Mouse (Mus musculus) left cerebral cortex, postnatal 36 days (tissue): ENCODE results near the gene Derl3. TPM values are rescaled to one million over a fixed set of nuclear protein-coding genes. Genes with fewer than 3 reads are reported as not detected.
"Not testable (repeated sequence)": the region's sequence is repeated elsewhere in the genome, so short reads cannot be mapped to it uniquely, and the experiment has no call there.

Source experiments
- DNase-seq, 2 experiments: peaks; one replicate each; pipeline ENCODE4 v3.0.0; 2021 to 2022; ENCODE audit warnings: low spot score in 2 of 2, mixed read lengths in 1 of 2
- intact Hi-C: fragments of 180-260 bp; cut with DNase I; formaldehyde crosslinking; loops from one replicate; pipeline ENCODE4 v1.15.1; 2025
- total RNA-seq, 2 experiments: library from RNA; stranded (reverse); gene quantifications; 2 replicates each; pipeline ENCODE4 v1.2.3; 2021

Derl3 gene
- total RNA-seq, result 1 to 10 TPM; 3.3 to 3.8 TPM

DNA sequence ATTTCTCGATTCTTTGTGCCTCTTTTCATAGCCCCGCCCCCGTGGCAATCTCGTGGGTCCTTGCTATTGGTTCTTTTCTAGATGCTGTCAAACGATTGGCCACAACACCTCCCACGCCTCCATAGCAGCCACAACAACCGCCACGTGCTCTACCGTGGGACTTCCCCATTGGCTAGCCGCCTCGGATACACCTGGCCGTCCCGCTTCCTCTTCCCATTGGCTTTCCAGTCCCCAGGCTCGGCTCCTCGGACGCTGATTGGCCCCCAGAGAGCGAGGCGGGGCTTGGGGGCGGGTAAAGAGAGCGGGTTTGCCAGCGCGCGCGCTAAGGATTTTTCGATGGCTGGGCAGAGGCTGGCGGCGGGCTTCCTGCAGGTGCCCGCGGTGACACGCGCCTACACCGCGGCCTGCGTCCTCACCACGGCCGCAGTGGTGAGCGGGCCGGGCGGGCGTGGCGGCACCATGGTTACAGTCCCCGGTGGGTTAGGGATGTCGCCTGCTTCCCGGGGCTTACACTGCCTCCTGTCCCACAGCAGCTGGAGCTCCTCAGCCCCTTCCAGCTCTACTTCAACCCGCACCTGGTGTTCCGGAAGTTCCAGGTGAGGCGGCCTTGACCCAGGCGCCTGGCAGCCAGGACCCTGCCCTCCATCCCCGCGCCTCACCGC is at the start of gene Derl3:
TSS of gene Derl3 (plus strand) at position 325 of the 662 bp plus-strand sequence.
- DNase-seq, result peak; percentile 95
- intact Hi-C loops, result no loop called here

DNA sequence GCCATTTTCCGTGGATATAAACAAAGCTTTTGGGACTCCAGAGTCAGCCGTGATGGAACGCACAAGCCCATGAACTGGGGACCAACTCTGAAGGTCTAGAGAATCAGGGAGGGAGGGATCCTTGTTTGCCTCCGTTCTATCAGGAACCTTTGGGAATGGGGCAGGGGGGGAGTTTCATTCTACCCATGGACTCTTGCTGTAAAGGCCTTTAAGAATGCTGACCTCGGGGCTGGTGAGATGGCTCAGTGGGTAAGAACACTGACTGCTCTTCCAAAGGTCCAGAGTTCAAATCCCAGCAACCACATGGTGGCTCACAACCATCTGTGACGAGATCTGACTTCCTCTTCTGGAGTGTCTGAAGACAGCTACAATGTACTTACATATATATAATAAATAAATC is 49.3 kb upstream of the Derl3 start:
- DNase-seq, intact Hi-C loops: not testable (repeated sequence)

DNA sequence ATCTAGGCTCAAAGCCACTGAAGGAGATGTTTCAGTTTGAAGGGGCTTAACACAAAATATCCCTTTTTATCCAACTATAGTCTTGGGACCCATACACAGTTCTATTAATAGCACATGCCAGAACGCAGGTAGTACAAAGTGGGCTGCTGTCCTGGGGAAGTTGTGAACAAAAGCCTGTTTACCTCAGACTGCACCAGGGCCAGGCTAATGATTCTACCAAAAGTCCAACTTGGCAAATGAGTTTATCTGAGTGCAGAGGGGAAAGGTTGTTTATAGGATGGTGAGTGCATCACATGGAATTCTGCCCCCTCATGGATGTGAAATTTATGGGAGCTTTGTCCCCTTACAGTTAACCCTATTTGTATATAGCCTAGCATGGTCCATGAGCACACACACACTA is 48.4 kb upstream of the Derl3 start:
- intact Hi-C loops, result no loop called here
- no peak for DNase-seq

DNA sequence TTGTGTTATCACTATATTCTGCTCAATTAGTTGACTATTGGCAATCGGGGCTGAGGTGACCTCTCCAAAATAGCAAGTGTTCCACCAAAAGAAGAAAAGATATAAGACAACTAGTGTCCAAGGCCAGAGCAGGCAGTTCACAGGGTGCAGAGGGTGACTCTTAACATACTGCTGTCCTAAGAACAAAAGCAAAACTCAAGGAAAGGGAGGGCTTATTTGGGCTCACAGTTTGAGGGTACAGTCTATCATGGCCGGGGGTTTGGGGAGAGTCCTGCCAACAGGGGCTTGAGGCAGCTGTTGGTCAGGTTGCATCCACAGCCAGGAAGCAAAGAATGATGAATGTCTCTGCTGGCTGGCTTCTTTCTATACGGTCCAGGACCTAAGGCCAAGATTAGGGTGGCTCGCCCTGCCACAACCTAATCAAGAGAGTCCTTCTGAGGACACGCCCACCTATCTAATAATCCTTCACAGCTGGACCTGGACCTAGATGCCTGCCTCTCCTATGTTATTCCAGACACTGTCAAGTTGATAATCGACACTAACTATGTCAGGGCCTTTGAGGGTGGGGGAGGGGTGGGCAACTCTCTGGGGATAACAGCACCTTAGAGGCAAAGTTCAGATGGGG is 47.8 kb upstream of the Derl3 start:
- DNase-seq, result no peak
- intact Hi-C loops, result no loop called here

DNA sequence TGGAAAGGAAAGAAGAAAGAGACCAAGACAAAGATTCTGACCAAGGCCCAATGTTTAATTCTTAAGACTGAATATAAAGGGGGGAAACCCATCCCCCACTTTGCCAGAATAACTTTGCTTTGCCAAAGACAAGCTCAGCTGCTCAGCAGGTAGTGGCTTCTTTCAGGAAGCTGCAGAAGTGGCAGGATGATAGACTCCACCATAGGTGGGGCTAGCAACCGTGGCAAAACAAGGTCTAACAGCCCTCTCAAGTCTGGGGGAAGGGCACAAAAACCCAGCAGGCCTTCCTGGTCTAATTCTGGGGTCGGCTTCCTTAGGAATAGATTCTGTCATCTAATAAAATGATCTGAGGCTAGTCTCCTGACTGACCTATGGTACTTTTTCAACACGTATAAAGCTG is 44.8 kb upstream of the Derl3 start:
- DNase-seq, result no peak
- intact Hi-C loops, result no loop called here

DNA sequence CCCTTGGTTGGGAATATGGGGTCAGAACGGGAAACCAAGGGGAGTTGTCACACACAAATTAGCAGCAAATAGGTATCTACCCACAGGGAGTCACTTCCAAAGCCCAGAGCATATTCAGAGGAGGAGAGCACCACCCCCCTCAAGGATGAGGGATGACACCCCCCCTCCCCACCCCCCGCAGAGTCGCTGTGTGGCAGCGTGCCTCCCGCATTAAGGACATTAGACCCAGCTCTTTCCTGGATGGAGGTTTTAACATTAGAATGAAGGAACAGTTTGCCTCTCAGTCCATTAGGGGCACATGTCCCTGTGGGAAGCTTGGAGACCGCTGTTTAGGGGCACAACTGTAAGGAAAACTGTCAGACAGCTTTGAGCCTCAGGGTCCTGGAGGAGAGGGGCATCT is 42.1 kb upstream of the Derl3 start:
- intact Hi-C loops, result loop anchor here (2.0 to 5.0 kb wide), 3 partner anchors 89 to 264 kb away; partner anchors contain the start of genes Cabin1 and Ggt5
- DNase-seq, result no peak

DNA sequence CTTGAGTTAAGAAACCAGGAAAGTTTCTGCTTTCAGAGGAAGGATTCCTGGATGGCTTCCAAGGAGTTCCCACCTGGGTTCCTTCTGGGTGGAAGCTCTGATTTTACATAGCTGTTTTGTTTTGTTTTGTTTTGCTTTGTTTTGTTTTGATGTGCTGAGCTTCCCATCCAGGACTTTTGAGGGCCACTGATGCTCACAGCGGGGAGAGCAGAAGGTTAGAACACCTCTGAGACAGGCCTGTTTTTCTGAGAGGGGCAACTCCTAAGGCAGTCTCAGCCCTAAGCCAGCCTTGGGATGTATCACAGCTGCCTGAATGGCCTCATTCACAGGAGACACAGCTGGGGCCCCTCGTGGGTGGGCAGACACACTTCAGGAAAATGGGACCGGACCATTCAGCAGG is 41.5 kb upstream of the Derl3 start:
- DNase-seq, result no peak
- intact Hi-C loops, result loop anchor here (2.0 to 5.0 kb wide), 3 partner anchors 89 to 264 kb away; partner anchors contain the start of genes Cabin1 and Ggt5

DNA sequence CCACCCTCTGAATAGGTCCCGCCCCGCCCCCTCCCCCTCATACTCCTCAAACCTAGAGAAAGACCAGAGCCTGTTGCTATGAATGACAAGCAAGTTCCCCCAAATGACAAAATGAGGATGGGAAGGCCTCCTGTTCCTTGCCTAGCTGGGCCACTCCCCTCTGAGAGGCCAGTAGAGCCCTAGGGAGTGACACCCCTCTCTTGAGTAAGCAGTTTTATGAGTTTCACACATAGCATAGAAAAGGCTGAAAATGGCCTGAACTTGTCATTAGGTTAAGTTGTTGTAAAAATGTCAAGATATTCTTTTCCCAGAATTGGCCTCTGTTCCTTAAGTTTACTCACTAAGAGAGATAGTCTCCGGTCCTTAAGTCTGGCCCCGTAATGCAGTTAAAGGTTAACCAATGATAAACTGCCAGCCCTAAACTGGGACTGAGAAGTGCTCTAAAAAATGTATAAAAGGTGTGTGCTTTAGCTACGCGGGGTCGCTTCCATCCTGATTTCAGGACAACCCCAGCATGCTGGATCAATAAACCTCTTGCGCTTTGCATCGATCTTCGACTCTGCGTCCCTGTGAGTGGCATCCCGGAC is 40.6 kb upstream of the Derl3 start:
- intact Hi-C loops, result loop anchor here (1.0 to 5.0 kb wide), 3 partner anchors 90 to 265 kb away; partner anchors contain the start of genes Cabin1 and Ggt5
- DNase-seq, result no peak

DNA sequence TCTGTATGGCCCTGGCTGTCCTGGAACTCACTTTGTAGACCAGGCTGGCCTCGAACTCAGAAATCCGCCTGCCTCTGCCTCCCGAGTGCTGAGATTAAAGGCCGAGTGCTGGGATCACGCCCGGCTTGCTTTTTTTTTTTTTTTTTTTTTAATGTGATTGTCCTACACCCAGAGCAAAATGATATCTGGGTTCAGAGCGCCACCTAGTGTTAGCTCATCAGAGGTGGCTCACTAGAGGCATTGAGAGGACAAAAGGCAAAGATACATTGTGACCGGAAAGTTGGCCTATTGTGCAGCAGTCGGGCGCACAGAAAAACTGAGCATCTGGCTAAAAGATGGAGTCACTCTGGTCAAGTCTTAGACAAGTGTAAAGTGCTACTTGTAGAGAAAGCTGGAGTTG is 39.8 kb upstream of the Derl3 start:
- DNase-seq, result peak; percentile 74 to 77
- intact Hi-C loops, result loop anchor here (1.0 to 5.0 kb wide), 3 partner anchors 91 to 266 kb away; partner anchors contain the start of genes Cabin1 and Ggt5

DNA sequence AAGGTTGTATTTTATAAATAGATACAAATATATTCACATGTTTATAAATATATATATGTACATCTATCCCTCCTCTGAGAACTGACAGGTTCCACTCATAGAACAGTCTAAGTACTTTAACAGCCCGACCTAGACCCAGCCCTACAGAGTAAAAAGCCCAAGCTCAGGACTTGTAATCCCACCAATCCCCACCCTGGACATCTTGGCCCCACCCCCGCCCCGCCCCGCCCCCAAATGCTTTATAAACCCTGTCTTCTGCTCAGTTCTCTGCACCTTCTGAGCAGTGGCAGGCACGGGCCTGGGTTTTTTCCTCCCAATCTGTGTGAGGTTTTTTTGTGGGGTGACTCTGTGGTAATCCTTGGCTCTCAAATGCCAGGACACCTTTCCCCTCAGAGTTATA is 39.1 kb upstream of the Derl3 start:
- no peak for DNase-seq
- intact Hi-C loops, result loop anchor here (5.0 kb wide), 2 partner anchors 92 to 267 kb away; partner anchors contain the start of genes Cabin1 and Ggt5

DNA sequence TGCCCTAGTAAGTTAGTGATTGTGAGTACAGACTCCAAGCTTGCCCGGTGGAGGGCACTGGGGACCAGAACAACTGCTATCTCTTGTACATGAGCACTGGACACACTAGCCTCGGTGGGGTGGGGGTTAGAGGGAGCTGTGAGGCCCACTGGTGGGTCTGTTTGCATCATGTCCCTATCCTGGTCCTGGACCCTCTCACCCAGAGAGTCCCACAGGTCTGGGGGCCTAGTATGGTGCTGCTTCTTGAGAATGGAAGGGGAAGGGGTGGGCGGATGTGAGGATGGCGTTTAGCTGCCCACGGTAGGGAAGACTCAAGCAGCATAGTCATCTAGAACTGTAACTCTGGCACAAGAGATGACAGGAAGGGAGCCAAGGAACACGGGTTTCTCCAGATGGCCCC is 38.4 kb upstream of the Derl3 start:
- no peak for DNase-seq
- intact Hi-C loops, result loop anchor here (5.0 kb wide), 2 partner anchors 92 to 267 kb away; partner anchors contain the start of genes Cabin1 and Ggt5

DNA sequence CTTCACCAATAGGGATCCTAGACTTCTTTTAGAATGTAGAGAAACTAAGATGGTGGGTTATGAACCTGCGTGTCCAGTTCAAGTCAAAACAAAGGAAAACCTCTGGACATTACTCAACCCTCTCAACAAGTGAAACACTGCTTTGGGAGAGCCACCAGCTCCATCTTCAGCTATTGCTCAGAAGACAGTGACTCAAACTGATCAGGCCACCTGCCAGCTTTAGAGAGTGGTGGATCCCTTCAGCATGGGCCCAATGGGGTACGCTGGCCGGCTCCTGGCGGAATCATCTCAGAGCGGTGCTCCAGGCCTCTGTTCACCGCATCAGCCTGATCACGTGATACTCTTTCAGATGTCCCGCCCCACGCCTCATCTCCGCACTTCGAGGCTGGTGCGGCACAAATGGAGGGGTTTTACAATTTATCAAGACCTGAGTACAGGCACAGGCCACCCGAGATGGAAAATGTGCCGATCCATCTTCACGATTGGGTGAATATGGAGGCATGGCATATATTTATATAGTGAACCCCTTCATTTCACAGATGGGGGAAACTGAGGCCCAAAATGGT is 37.7 kb upstream of the Derl3 start:
- intact Hi-C loops, result no loop called here
- no peak for DNase-seq

DNA sequence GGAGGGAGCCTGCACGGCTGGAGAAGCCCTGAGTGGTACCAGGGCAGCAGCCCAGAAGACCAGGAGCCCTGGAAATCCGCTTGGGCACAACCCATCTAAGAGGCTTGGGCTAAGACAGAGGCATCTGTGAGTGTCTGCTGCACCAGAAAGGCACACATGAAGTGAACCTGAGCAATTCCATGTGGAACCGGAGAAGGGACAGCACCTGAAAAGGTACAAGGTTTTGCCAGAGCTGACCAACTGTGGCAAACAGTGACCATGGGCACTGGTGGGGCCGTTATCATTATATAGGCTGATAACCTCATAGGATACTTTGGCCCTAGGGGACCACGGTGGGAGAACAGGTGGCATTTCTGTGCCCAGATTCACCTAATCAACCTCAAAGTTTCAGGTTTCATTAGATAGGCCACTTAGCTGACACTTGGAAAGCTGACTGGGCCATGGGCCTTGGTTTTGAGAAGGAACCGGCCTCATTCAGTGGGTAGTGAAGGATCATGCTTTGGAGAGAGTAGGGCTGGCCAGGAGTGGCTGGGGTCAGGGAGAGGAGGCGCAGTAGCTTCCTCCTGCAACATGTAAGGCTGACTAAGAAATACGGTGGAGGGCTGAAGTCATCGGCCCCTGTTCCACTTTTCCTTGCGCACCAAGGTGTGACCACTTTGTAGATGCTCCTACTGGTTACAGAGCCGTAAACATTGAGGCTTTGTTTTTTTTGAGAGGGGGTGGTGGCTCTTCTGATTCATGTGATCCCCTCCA is 36.9 kb upstream of the Derl3 start:
- DNase-seq, result no peak
- intact Hi-C loops, result no loop called here

DNA sequence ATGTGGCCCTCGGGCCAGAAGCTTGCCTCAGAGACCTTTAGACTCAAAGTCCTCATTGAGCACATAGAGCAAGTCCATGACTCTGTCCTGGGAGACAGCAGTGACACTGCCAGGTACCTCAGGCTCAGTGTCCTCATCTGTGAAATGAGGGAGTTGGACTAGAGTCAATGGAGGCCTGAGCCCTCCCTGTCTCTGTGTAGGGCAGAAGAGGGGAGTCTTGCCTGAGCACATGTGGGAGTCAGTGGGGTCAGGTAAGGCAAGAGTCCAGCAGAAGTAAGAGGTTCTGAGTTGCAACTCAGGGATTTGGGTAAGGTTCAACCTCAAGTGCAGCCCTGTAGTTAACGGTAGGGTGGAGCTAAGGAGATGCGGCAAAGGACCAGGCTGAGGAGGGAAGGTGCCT is 36.2 kb upstream of the Derl3 start:
- intact Hi-C loops, result no loop called here
- no peak for DNase-seq

DNA sequence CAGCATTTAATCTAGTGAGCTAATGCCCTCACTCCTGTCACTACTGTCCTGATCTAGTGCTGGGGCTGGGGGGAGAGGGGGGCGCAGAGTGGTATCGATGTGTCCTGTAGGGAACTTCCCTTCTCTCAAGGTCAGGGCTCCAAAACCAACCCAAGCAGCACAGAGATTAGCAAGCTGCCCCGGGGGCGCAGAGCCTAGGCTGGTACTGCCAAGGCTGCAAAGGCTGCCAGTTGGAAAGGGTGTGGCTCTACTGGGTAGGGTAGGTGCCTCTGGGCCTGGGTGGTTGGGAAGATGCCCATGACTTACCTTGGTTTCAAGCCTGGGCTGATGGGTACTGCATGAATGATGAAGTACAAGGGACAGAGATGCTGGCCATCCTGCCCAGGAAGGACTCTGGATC is 35.6 kb upstream of the Derl3 start:
- intact Hi-C loops, result no loop called here
- no peak for DNase-seq

DNA sequence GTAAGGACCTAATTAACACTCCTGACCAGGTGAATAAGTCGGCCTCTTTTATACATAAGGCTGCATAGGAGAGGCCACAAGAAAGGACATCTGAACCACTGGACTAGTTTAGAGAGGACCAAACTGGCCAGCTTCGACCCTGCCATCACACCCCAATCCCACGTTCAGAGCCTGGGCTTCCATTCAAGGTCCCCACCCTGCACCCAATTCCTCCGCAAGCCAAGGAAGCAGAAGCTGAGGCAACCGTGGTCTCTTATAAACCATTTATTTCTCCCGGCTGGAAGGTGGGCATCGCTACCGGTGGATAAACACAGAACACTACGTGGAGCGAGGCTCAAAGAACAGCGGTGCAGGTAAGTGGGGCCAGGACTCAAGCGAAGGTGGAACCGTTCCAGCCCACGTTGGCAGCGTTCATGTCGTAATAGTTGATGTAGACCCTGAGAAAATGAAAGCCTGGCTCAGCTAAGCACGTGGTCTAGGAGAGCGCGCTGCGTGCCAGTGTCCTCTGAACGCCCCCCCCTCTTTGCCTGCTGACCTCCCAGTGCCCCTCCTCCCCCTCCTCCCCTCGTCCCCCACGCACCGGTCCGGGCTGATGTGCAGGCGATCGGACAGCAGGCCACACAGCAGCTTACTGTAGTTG is 34.0 kb upstream of the Derl3 start:
- intact Hi-C loops, result no loop called here
- peak; percentile 27 to 30 for DNase-seq

DNA sequence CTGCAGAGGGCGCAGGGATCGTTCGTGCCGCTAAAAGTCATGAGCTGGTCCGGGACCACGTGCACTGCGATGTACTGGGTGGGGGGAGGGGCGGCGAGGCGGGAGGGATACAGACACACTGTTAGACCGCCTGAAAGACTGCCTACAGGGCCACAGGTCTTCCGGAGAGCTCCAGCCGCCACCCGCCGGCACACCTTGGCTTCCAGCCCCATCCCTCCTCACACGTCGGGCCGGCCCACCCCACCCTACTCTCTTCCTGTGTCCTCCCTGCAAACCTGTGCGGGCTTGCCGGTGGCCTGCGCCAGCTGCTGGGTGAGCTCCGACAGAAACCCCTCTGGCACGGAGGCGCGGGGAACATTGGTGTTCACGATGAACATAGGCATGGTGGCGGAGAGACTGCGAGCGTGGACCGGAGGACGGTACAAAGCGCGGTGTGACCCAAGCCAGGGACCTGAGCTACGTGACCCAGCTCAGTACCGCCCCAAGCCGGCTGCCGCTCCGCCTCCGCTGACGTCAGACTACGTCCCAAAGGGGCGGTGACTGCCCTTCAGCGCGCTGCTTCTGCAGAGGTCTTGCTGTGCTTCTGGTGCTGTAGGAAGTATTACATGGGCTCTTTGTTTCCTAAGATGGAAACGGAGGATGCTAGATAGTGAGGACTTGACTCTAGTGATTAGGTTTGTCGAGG is 33.3 kb upstream of the Derl3 start, which contains the start of gene Mif:
TSS of gene Mif (minus strand) at position 455 of the 685 bp plus-strand sequence.
- DNase-seq, result peak; percentile 87 to 88
- intact Hi-C loops, result not testable (repeated sequence)

DNA sequence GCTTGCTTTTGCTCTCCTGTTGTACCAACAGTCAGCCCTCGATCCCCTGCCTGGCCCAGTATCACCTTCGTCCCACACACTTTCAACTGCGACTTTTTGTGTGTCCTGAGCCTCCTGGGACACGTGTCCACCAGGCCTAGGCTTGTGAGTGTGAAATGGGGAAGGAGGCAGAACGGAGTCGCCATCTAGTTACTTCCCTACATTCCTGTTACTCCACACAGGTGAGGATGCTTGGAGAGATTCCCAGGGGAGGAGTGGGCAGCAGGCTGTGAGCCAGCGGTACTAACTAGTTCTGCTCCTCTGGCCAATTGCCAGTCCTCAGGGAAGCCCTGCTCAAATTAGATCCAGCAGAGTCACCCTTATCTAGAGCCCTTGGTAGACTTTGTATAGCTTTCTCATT is 32.5 kb upstream of the Derl3 start:
- intact Hi-C loops, result no loop called here
- no peak for DNase-seq

DNA sequence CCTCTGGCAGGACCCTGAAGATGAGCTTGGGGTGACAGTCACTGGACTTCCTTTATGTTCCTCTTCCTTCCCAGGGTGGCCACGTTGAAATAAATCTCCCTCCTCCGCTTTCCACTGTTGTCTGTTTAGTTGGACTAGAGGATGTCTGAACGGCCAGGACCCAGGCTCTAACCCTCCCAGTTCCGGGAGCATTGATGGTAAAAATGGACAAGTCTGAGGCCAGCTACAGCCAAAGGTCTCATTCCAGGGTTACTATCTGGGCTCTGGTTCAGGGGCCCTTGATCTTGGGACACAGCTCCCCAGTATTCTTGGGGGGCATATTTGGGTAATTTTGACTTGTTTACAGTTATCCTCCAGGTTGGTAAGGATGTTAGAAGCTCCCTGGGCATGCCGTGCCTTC is 31.6 kb upstream of the Derl3 start:
- intact Hi-C loops, result no loop called here
- DNase-seq, result no peak
